26 mouse cellular contexts compared by ENCODE assay signal in the genomic region with DNA sequence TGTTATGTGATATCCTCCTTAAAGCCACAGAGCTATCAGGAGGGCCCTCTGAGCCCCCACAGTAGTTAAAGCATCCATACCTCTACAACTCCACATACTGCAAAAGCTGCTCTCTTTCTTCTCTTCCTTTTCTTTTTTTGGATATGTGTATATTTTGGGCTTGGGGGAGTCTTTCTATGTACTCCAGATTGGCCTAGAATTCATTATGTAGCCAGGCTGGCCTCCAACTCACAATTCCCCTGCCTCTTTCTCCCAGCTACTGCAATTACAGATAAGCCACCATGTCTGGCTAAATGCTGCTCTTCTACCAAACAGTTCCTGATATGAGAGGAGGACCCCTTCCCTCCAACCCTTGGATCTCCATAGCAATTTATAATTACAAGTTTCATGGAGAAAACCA.
"Had no signal": no experiment of that assay in that cellular context is flagged by ENCODE, and none has a peak within 500 bp of the region (broad histone marks: within the 10 kb centered on the region; RNA-seq: fewer than 3 reads in every experiment).

No protein-coding gene starts in this region.

- H3K27me3 ChIP-seq: heart, embryonic 12.5 days; hindbrain, embryonic 12.5 days; intestine, embryonic 15.5 days; limb, embryonic 12.5 days; liver, embryonic 13.5 days; liver, embryonic 15.5 days had no signal

- H3K4me1 ChIP-seq: intestine, embryonic 15.5 days; limb, embryonic 10.5 days; liver, embryonic 13.5 days; liver, embryonic 15.5 days had no signal

- H3K9me3 ChIP-seq: heart, embryonic 10.5 days; heart, embryonic 12.5 days; hindbrain, embryonic 10.5 days; hindbrain, embryonic 12.5 days; intestine, embryonic 15.5 days; limb, embryonic 10.5 days; limb, embryonic 12.5 days; liver, embryonic 13.5 days; liver, embryonic 15.5 days had no signal

- H3K36me3 ChIP-seq: heart, embryonic 10.5 days; heart, embryonic 12.5 days; hindbrain, embryonic 10.5 days; hindbrain, embryonic 12.5 days; intestine, embryonic 15.5 days; limb, embryonic 10.5 days; limb, embryonic 12.5 days; liver, embryonic 13.5 days; liver, embryonic 15.5 days had no signal

- H3K4me2 ChIP-seq: heart, embryonic 12.5 days; hindbrain, embryonic 12.5 days; hindbrain, embryonic 14.5 days; intestine, embryonic 15.5 days; limb, embryonic 12.5 days; liver, embryonic 13.5 days; liver, embryonic 15.5 days had no signal

- H3K4me3 ChIP-seq: gastrocnemius, adult 2 months; heart, embryonic 10.5 days; heart, embryonic 12.5 days; hindbrain, embryonic 10.5 days; hindbrain, embryonic 12.5 days; intestine, embryonic 15.5 days; layer of hippocampus, adult 2 months; limb, embryonic 10.5 days; limb, embryonic 12.5 days; liver, embryonic 13.5 days; liver, embryonic 15.5 days had no signal

- H3K9ac ChIP-seq: heart, embryonic 12.5 days; hindbrain, embryonic 12.5 days; hindbrain, embryonic 14.5 days; intestine, embryonic 15.5 days; limb, embryonic 12.5 days; liver, embryonic 13.5 days; liver, embryonic 15.5 days had no signal

- ATAC-seq: hindbrain, embryonic 16.5 days; inflammation-experienced regulatory T-cells, adult 6 months; intestine, embryonic 15.5 days; intestine, postnatal 0 days had no signal

- DNase-seq: gastrocnemius, adult 2 months; gastrocnemius, postnatal 10 days; gastrocnemius, postnatal 25 days; heart, adult 18-20 months; heart, postnatal 10 days; heart, postnatal 4 days; kidney, adult 18-20 months; kidney, adult 8-10 months; kidney, postnatal 10 days; kidney, postnatal 25 days; kidney, postnatal 4 days; liver; liver, embryonic 13.5 days had no signal

- H3K27ac ChIP-seq: gastrocnemius, adult 2 months; heart, embryonic 10.5 days; hindbrain, embryonic 10.5 days; hindbrain, embryonic 12.5 days; hindbrain, embryonic 14.5 days; intestine, embryonic 15.5 days; layer of hippocampus, adult 2 months; limb, embryonic 10.5 days; limb, embryonic 12.5 days; liver, embryonic 13.5 days; liver, embryonic 15.5 days had no signal
